Mouse (Mus musculus) left cerebral cortex, postnatal 10 days (tissue): ENCODE data around the gene Ncoa3. TPM values are rescaled to one million over a fixed set of nuclear protein-coding genes. Genes with fewer than 3 reads are reported as not detected.
A peak's percentile ranks its signal among the peaks of the same experiment; 100 is the strongest.

Experiments
- DNase-seq, 2 experiments: peaks; one replicate each; pipeline ENCODE4 v3.0.0; 2021 to 2022; ENCODE audit warnings: low spot score in 2 of 2, mixed read lengths in 1 of 2; ENCODE audit errors: extremely low spot score in 1 of 2
- intact Hi-C: fragments of 180-260 bp; cut with DNase I; formaldehyde crosslinking; loops from one replicate; pipeline ENCODE4 v1.15.1; 2025
- total RNA-seq, 2 experiments: library from RNA; stranded (reverse); gene quantifications; 2 replicates each; pipeline ENCODE4 v1.2.3; 2021

Ncoa3 gene
- total RNA-seq, 2 experiments from 2014 or later = 31.7 to 34.3 TPM

GRCm38 (mm10) chr2:166054002-166054539, 61.6 kb downstream of the Ncoa3 start:
- intact Hi-C loops = no loop called here
- DNase-seq = no peak

- no peak for DNase-seq
- intact Hi-C loops = no loop called here
Observed at GRCm38 (mm10) chr2:166059684-166060423, 67.4 kb downstream of the Ncoa3 start.

- no peak for DNase-seq
- intact Hi-C loops = no loop called here
Observed at GRCm38 (mm10) chr2:166062008-166062407, 69.6 kb downstream of the Ncoa3 start.

- intact Hi-C loops = no loop called here
- DNase-seq = no peak
Observed at GRCm38 (mm10) chr2:166062431-166062830, 70.0 kb downstream of the Ncoa3 start.

GRCm38 (mm10) chr2:166066434-166066833, 74.0 kb downstream of the Ncoa3 start:
- intact Hi-C loops = no loop called here
- DNase-seq = no peak

- DNase-seq = no peak
- intact Hi-C loops = no loop called here
Observed at GRCm38 (mm10) chr2:166068261-166068660, 75.8 kb downstream of the Ncoa3 start.

- no peak for DNase-seq
- intact Hi-C loops = no loop called here
Observed at GRCm38 (mm10) chr2:166069164-166069563, 76.7 kb downstream of the Ncoa3 start.

GRCm38 (mm10) chr2:166069738-166070137, 77.3 kb downstream of the Ncoa3 start:
- no peak for DNase-seq
- intact Hi-C loops = no loop called here

GRCm38 (mm10) chr2:166071481-166071880, 79.0 kb downstream of the Ncoa3 start:
- intact Hi-C loops = no loop called here
- no peak for DNase-seq

- no peak for DNase-seq
- intact Hi-C loops = no loop called here
Observed at GRCm38 (mm10) chr2:166071889-166072288, 79.5 kb downstream of the Ncoa3 start.

GRCm38 (mm10) chr2:166073082-166073481, 80.6 kb downstream of the Ncoa3 start:
- intact Hi-C loops = no loop called here
- DNase-seq = no peak

- intact Hi-C loops = no loop called here
Observed at GRCm38 (mm10) chr2:166074322-166074721, 81.9 kb downstream of the Ncoa3 start.

GRCm38 (mm10) chr2:166077371-166077770, 84.9 kb downstream of the Ncoa3 start:
- intact Hi-C loops = no loop called here
- no peak for DNase-seq

More at GRCm38 (mm10) chr2:166074322-166074721, 81.9 kb downstream of the Ncoa3 start:
- DNase-seq = no peak

GRCm38 (mm10) chr2:166079231-166079630, 86.8 kb downstream of the Ncoa3 start:
- no peak for DNase-seq
- intact Hi-C loops = no loop called here

GRCm38 (mm10) chr2:166079961-166080885, 87.8 kb downstream of the Ncoa3 start:
- intact Hi-C loops = loop anchor here (10.0 kb wide), 1 partner anchor 705 kb away; no protein-coding TSS in a partner anchor
- peak in 1 of 2 experiments; percentile 66 for DNase-seq

- intact Hi-C loops = loop anchor here (10.0 kb wide), 1 partner anchor 704 kb away; no protein-coding TSS in a partner anchor
- DNase-seq = peak in 1 of 2 experiments; percentile 67
Observed at GRCm38 (mm10) chr2:166080967-166081750, 88.7 kb downstream of the Ncoa3 start.

GRCm38 (mm10) chr2:166082193-166082592, 89.8 kb downstream of the Ncoa3 start:
- DNase-seq = peak; percentile 49 to 82
- intact Hi-C loops = loop anchor here (10.0 kb wide), 1 partner anchor 703 kb away; no protein-coding TSS in a partner anchor

GRCm38 (mm10) chr2:166082661-166083060, 90.2 kb downstream of the Ncoa3 start:
- intact Hi-C loops = loop anchor here (10.0 kb wide), 1 partner anchor 702 kb away; no protein-coding TSS in a partner anchor
- peak in 1 of 2 experiments; percentile 25 for DNase-seq
